Comparison of ENCODE assay signal across 17 mouse cellular contexts in the genomic region with DNA sequence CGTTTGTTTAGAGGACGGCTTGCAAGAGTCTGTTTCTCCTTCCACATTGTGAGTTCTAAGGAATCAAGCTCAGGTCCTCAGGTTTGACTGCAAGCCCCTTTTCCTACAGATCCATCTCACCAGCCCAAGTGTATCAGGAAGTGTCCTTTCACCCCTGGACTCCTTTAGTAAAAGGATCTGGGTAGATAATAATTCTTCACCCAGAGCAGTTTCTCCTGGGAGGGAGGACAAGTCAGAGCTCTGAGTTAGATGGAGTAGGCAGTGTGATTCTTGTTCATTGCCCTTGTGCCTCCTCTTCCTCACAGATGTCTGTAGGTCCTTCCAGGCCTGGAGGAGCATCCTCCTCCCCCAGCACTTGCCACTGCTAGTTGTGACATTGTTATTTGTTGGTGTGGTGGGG.
"Had no signal": no experiment of that assay in that cellular context is flagged by ENCODE, and none has a peak within 500 bp of the region (broad histone marks: within the 10 kb centered on the region; RNA-seq: fewer than 3 reads in every experiment).

No protein-coding gene starts in this region.

- H3K9me3 ChIP-seq: lung, embryonic 15.5 days; megakaryocyte, embryonic 14.5 days; midbrain, embryonic 13.5 days; midbrain, embryonic 15.5 days; neural tube, embryonic 12.5 days; stomach, embryonic 15.5 days had no signal

- H3K27me3 ChIP-seq: lung, embryonic 15.5 days; megakaryocyte, embryonic 14.5 days; midbrain, embryonic 13.5 days; midbrain, embryonic 15.5 days; neural tube, embryonic 12.5 days; stomach, embryonic 15.5 days had no signal

- DNase-seq: lung, adult 2 months; lung, postnatal 14 days; lung, postnatal 36 days; right cerebral cortex, postnatal 14 days; thymus, adult 2 months; thymus, postnatal 25 days; thymus, postnatal 4 days had no signal

- H3K27ac ChIP-seq: lung, embryonic 15.5 days; macrophage; midbrain, embryonic 13.5 days; midbrain, embryonic 15.5 days; neural tube, embryonic 12.5 days; stomach, embryonic 15.5 days; stomach, postnatal 0 days had no signal

- H3K4me2 ChIP-seq: lung, embryonic 15.5 days; midbrain, embryonic 11.5 days; midbrain, embryonic 13.5 days; midbrain, embryonic 15.5 days; neural tube, embryonic 12.5 days; stomach, embryonic 15.5 days had no signal

- H3K4me1 ChIP-seq: lung, embryonic 15.5 days; midbrain, embryonic 13.5 days; midbrain, embryonic 15.5 days; neural tube, embryonic 12.5 days; stomach, embryonic 15.5 days had no signal

- ATAC-seq: lung, postnatal 0 days; midbrain, embryonic 13.5 days; midbrain, embryonic 15.5 days had no signal

- H3K9ac ChIP-seq: lung, embryonic 15.5 days; midbrain, embryonic 13.5 days; midbrain, embryonic 15.5 days; neural tube, embryonic 12.5 days; stomach, embryonic 15.5 days had no signal

- H3K4me3 ChIP-seq: lung, embryonic 15.5 days; megakaryocyte, embryonic 14.5 days; midbrain, embryonic 13.5 days; midbrain, embryonic 15.5 days; neural tube, embryonic 12.5 days; stomach, embryonic 15.5 days had no signal
